Mouse (Mus musculus) testis, adult 2 months (tissue): ENCODE measurements around the gene Fdxacb1.

Source experiments
- CTCF ChIP-seq: fragments of 200-500 bp; IDR thresholded peaks from 2 replicates; pipeline ENCODE4 v1.5.1; 2012; ENCODE audit warnings: low read depth, mild to moderate bottlenecking, inconsistent platforms, low read length, moderate library complexity; ENCODE audit not compliant: control insufficient read depth, insufficient read depth, insufficient replicate concordance
- POLR2A ChIP-seq: fragments of 200-500 bp; IDR thresholded peaks from 2 replicates; pipeline ENCODE4 v1.6.1; 2012; ENCODE audit warnings: low read depth, mild to moderate bottlenecking, inconsistent platforms, low read length, moderate library complexity; ENCODE audit not compliant: control insufficient read depth

GRCm38 (mm10) chr9:50740867-50741784 is 26.9 kb upstream of the Fdxacb1 start:
- TF ChIP-seq POLR2A (no peak), CTCF (no peak)
